Mouse (Mus musculus) neural tube, embryonic 13.5 days (tissue): Measurements from ENCODE around the gene Gm21366. TPM values are rescaled to one million over a fixed set of nuclear protein-coding genes. Genes with fewer than 3 reads are reported as not detected.
"Not testable (repeated sequence)": the region's sequence is repeated elsewhere in the genome, so short reads cannot be mapped to it uniquely, and the experiment has no call there.

ENCODE experiments used
- ATAC-seq: fragments of 200-750 bp; cut with Nextera tagmentation; 2 replicates; pipeline ENCODE4 v1.8.0; 2017; ENCODE audit warnings: low read depth, mild to moderate bottlenecking, moderate TSS enrichment, moderate library complexity
- H3K27ac ChIP-seq: fragments of 300-500 bp; sonication (generic); replicated peaks from 2 replicates; pipeline ENCODE4 v1.5.1; 2015; ENCODE audit warnings: moderate library complexity, mild to moderate bottlenecking, inconsistent platforms
- H3K27me3 ChIP-seq: fragments of 300-500 bp; sonication (generic); 2 replicates; pipeline ENCODE4 v1.6.1; 2015; ENCODE audit warnings: mild to moderate bottlenecking, inconsistent platforms
- H3K36me3 ChIP-seq: fragments of 300-500 bp; sonication (generic); 2 replicates; pipeline ENCODE4 v1.6.1; 2015; ENCODE audit warnings: mild to moderate bottlenecking, inconsistent platforms
- H3K4me1 ChIP-seq: fragments of 300-500 bp; sonication (generic); replicated peaks from 2 replicates; pipeline ENCODE4 v1.6.1; 2015; ENCODE audit warnings: inconsistent platforms
- H3K4me2 ChIP-seq: fragments of 300-500 bp; sonication (generic); 2 replicates; pipeline ENCODE4 v1.6.1; 2015; ENCODE audit warnings: inconsistent platforms, mild to moderate bottlenecking, moderate library complexity
- H3K4me3 ChIP-seq: fragments of 300-500 bp; sonication (generic); 2 replicates; pipeline ENCODE4 v1.5.1; 2015; ENCODE audit warnings: mild to moderate bottlenecking, inconsistent platforms
- H3K9ac ChIP-seq: fragments of 300-500 bp; sonication (generic); 2 replicates; pipeline ENCODE4 v1.6.1; 2015; ENCODE audit warnings: moderate library complexity, mild to moderate bottlenecking, inconsistent platforms
- H3K9me3 ChIP-seq: fragments of 300-500 bp; sonication (generic); 2 replicates; pipeline ENCODE4 v1.6.1; 2016; ENCODE audit warnings: inconsistent platforms
- WGBS: fragments of 180-500 bp; shearing (Covaris S2); methylation state at CpG from one replicate; pipeline ENCODE4 v1.1.7; 2015; 5-methylcytosine and 5-hydroxymethylcytosine counted together
- polyA plus RNA-seq: library from polyadenylated mRNA; unstranded; fragments of >200 nt; fragmentation: Nextera tagmentation; extraction: Ambion mirVana; gene quantifications from 2 replicates; pipeline ENCODE4 v1.2.1, GENCODE M21; 2015

Gm21366 gene
- polyA plus RNA-seq, result not detected in 2 replicates

GRCm38 (mm10) chrY:22861156-22861555, at the start of gene Gm21366:
Gene Gm21366 (minus strand): TSS chrY:22861256.
- H3K27me3 ChIP-seq, H3K4me2 ChIP-seq, H3K9ac ChIP-seq, H3K9me3 ChIP-seq, H3K4me1 ChIP-seq, H3K27ac ChIP-seq, ATAC-seq, H3K36me3 ChIP-seq, H3K4me3 ChIP-seq: not testable (repeated sequence)
- WGBS, result no CpG with 5 or more reads among the region's 6 CpGs
